In genomic region chr12:3890753-3891751, GRCm38 (mm10) we compare ENCODE assay signal across 8 mouse cellular contexts.
DNase-seq lines count a peak whose midpoint lies in the region; ATAC-seq and TF ChIP-seq lines count a peak whose summit lies in the region.

No protein-coding gene starts in this region.

- H3K4me2 ChIP-seq in heart, postnatal 0 days (ENCODE audit: low read depth, low read length) = peak overlapping the region; percentile 98
- H3K4me2 ChIP-seq in limb, embryonic 14.5 days (replicated peaks; ENCODE audit: low read depth, low read length, severe bottlenecking) = peak overlapping the region; percentile 73
- peak overlapping the region; percentile 72 for H3K4me2 ChIP-seq in midbrain, embryonic 12.5 days (replicated peaks)

- TF ChIP-seq EP300 in heart, postnatal 0 days (IDR thresholded peaks at IDR 0.05; ENCODE audit: low read depth) = no peak

- H3K4me1 ChIP-seq in heart, postnatal 0 days (ENCODE audit: control insufficient read depth, insufficient read depth) = peaks cover 53% of the 10 kb centered on the region
- H3K4me1 ChIP-seq in limb, embryonic 14.5 days (ENCODE audit: control insufficient read depth, insufficient read depth, low read length) = peaks cover 49% of the 10 kb centered on the region
- H3K4me1 ChIP-seq in midbrain, embryonic 12.5 days = peaks cover 78% of the 10 kb centered on the region
- peaks cover 26% of the 10 kb centered on the region for H3K4me1 ChIP-seq in testis, adult 2 months (ENCODE audit: control insufficient read depth, insufficient read depth, low read length)

- DNase-seq in adrenal gland, adult 2 months = peak; percentile 70
- no peak for DNase-seq in adrenal gland, adult 18-20 months (ENCODE audit: low spot score in 2 of 2)
- DNase-seq in embryo, embryonic 10 days (ENCODE audit: low spot score) = peak; percentile 85
- DNase-seq in heart, postnatal 0 days (ENCODE audit: low spot score) = peak; percentile 64
- DNase-seq in limb, embryonic 14.5 days (ENCODE audit: low spot score) = peak; percentile 90
- DNase-seq in urinary bladder, postnatal 10 days (ENCODE audit: low spot score) = no peak

- H3K27me3 ChIP-seq in heart, postnatal 0 days (ENCODE audit: control insufficient read depth, insufficient read depth, low read length) = no peaks in the 10 kb centered on the region
- no peaks in the 10 kb centered on the region for H3K27me3 ChIP-seq in limb, embryonic 14.5 days (ENCODE audit: control insufficient read depth, insufficient read depth, low read length)
- 0 out of 2 replicates have a peak, but pooled peaks cover 8% of the 10 kb centered on the region for H3K27me3 ChIP-seq in midbrain, embryonic 12.5 days
- no peaks in the 10 kb centered on the region for H3K27me3 ChIP-seq in testis, adult 2 months (ENCODE audit: control insufficient read depth, insufficient read depth, low read length)

- peak overlapping the region; percentile 85 for H3K27ac ChIP-seq in heart, postnatal 0 days (ENCODE audit: low read depth)
- H3K27ac ChIP-seq in limb, embryonic 14.5 days (replicated peaks; ENCODE audit: low read depth, low read length) = peak overlapping the region; percentile 91
- H3K27ac ChIP-seq in midbrain, embryonic 12.5 days (replicated peaks) = peak overlapping the region; percentile 86
- peak overlapping the region; percentile 62 for H3K27ac ChIP-seq in testis, adult 2 months (ENCODE audit: control insufficient read depth, insufficient read depth, low read depth, low read length)

- H3K36me3 ChIP-seq in heart, postnatal 0 days (replicated peaks; ENCODE audit: control insufficient read depth, insufficient read depth, low read length) = peaks cover 18% of the 10 kb centered on the region
- peaks cover 31% of the 10 kb centered on the region for H3K36me3 ChIP-seq in limb, embryonic 14.5 days (ENCODE audit: control insufficient read depth, insufficient read depth, low read length)
- peaks cover 18% of the 10 kb centered on the region for H3K36me3 ChIP-seq in midbrain, embryonic 12.5 days
- H3K36me3 ChIP-seq in testis, adult 2 months (ENCODE audit: control insufficient read depth, insufficient read depth, low read length) = no peaks in the 10 kb centered on the region

- TF ChIP-seq POLR2A in limb, embryonic 14.5 days (IDR thresholded peaks at IDR 0.05; ENCODE audit: borderline replicate concordance, extremely low read depth, insufficient read depth, insufficient read length) = 0 out of 2 replicates have a peak, but pooled peaks have one; percentile 28
- no peak for TF ChIP-seq POLR2A in testis, adult 2 months (IDR thresholded peaks at IDR 0.05; ENCODE audit: control insufficient read depth, low read depth, low read length)

- ATAC-seq in heart, postnatal 0 days (ENCODE audit: insufficient read depth, low read depth) = peak; percentile 43
- ATAC-seq in limb, embryonic 14.5 days (ENCODE audit: low FRiP score, low read depth) = peak; percentile 83
- ATAC-seq in midbrain, embryonic 12.5 days (ENCODE audit: low FRiP score, low read depth) = peak; percentile 86

- H3K4me3 ChIP-seq in heart, postnatal 0 days (ENCODE audit: low read depth, low read length) = peak overlapping the region; percentile 68
- peak overlapping the region; percentile 50 for H3K4me3 ChIP-seq in limb, embryonic 14.5 days (replicated peaks; ENCODE audit: low read length)
- H3K4me3 ChIP-seq in midbrain, embryonic 12.5 days = peak overlapping the region; percentile 57
- peak overlapping the region; percentile 89 for H3K4me3 ChIP-seq in testis, adult 2 months (ENCODE audit: control insufficient read depth, low read depth, low read length)

- no peak for TF ChIP-seq CTCF in heart, postnatal 0 days (IDR thresholded peaks at IDR 0.05; ENCODE audit: low read depth)
- no peak for TF ChIP-seq CTCF in testis, adult 2 months (IDR thresholded peaks at IDR 0.05; ENCODE audit: control insufficient read depth, insufficient read depth, insufficient replicate concordance, low read depth, low read length)

- no peaks in the 10 kb centered on the region for H3K9me3 ChIP-seq in heart, postnatal 0 days (replicated peaks; ENCODE audit: control insufficient read depth, low read length)
- H3K9me3 ChIP-seq in limb, embryonic 14.5 days (ENCODE audit: control insufficient read depth, low read length) = no peaks in the 10 kb centered on the region
- H3K9me3 ChIP-seq in midbrain, embryonic 12.5 days = no peaks in the 10 kb centered on the region

- 6% methylated on average over 39 of the region's 45 CpGs for WGBS in heart, postnatal 0 days
- WGBS in limb, embryonic 14.5 days = 4% methylated on average over 33 of the region's 45 CpGs
- 3% methylated on average over 40 of the region's 45 CpGs for WGBS in midbrain, embryonic 12.5 days

- H3K9ac ChIP-seq in heart, postnatal 0 days (replicated peaks; ENCODE audit: low read depth, low read length) = peak overlapping the region; percentile 78
- H3K9ac ChIP-seq in limb, embryonic 14.5 days (ENCODE audit: low read depth, low read length, severe bottlenecking) = peak overlapping the region; percentile 75
- peak overlapping the region; percentile 76 for H3K9ac ChIP-seq in midbrain, embryonic 12.5 days (replicated peaks)

Comparison
In these comparisons a context has a peak if more than half of its experiments do, and no peak if none do; other contexts are left out.
1. DNase-seq: peak in adrenal gland, adult 2 months (single experiment), embryo, embryonic 10 days (single experiment), heart, postnatal 0 days (single experiment) and limb, embryonic 14.5 days (single experiment); none in adrenal gland, adult 18-20 months (0 of 2) and urinary bladder, postnatal 10 days (single experiment).
2. Peak in every context shown above with its lines, with median percentiles within 50 percentile points of each other: ATAC-seq, H3K27ac ChIP-seq, H3K4me2 ChIP-seq, H3K4me3 ChIP-seq and H3K9ac ChIP-seq.